Mouse (Mus musculus) embryo, embryonic 11 days (tissue): ENCODE data around the gene Rps6ka1.
"Not testable (repeated sequence)": the region's sequence is repeated elsewhere in the genome, so short reads cannot be mapped to it uniquely, and the experiment has no call there.

ENCODE experiments used
- DNase-seq: peaks from one replicate; pipeline ENCODE4 v3.0.0-alpha.2; 2015

Gene Rps6ka1

DNA sequence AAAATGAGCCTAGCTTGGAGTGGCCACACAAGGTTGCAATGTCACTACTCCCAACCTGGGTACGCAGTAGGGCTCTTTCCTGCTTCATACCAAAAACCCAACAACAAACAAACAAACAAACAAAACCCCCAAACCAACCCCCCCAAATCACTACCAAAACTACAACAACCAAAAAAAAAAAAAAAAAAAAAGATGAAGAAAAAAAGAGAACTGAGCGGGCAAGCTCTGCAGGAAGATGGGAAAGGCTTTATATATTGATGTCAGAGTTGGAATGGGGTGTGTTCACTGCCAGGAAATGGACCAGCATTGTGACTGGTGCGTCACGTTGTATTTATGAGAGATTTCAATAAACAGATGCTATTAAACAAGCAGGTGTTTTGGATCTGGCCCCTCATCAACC, 33.0 kb downstream of the Rps6ka1 start:
- DNase-seq, result no peak

- no peak for DNase-seq
Observed at GRCm38 (mm10) chr4:133853630-133854029, 34.0 kb downstream of the Rps6ka1 start.

DNA sequence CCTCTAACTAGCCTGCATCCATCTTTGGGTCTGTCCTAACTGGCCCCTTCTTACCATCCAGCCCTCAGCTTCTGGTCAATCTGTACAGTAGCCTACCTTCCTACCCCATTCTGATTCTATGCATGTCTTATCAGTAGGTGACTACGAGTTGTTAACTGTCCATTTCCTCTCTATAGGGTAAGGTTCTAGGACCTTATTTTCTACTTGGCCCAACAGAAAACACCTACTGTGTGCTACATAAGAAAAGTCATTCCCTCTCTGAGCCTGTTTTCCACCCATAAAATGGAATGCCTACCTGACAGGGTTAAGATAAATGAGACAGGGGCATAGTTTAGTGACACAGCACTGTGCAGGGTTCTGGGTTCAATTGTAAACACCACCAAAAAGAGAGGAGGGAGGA, 41.0 kb downstream of the Rps6ka1 start:
- no peak for DNase-seq

DNA sequence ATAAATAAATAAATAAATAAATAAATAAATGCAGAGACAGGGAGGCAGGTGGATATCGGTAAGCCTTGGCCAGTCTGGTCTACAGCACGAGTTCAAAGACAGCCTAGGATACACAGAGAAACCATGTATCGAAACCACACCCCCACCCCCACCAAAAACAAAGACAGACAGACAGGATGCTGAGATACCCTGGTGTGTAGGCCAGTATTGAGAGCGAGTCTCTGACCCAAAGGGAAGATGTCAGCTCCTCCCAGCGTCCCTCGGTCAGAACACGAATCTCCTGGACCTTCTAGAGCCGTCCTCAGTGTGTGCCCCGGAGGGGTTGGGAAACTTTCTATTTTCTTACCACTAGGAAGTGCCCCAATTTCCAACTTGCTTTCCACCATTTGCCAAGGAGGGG, 42.5 kb downstream of the Rps6ka1 start:
- DNase-seq, result no peak

- no peak for DNase-seq
Observed at GRCm38 (mm10) chr4:133844209-133844841, 43.3 kb downstream of the Rps6ka1 start.

DNA sequence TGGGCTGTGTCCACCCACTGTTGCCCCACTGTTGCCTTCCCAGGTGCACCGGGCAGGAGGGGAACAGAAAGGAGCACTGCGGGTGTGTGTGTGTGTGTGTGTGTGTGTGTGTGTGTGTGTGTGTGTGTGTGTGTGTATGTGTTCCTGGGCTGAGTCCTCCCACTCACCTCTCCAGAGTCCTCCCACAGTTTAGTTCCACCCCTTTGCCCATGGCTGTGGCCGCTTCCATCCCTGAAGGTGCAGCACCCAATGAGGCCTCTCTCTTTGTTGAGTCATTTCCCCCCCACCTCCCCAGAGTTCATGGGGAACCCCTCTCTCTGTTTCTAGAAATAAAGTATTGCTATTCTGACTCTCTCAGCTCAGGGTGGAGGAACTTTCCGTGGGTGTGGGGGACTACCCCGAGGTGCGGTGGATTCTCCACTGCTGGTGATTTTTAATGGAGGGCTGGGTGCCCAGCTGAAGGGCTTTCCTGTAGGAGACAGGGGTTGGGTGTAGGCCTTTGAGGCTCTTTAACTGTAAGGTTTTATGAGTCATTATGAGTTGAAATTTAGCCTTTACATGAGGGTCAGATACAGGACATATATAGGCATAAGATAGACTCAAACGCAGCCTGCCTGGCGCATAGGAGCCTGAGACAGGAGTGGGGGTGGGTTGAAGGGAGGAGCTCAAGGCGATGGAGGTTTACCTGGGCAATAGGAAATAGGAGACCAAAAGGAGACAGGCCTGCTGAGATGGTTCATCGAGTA, 44.4 kb downstream of the Rps6ka1 start:
- no peak for DNase-seq

DNA sequence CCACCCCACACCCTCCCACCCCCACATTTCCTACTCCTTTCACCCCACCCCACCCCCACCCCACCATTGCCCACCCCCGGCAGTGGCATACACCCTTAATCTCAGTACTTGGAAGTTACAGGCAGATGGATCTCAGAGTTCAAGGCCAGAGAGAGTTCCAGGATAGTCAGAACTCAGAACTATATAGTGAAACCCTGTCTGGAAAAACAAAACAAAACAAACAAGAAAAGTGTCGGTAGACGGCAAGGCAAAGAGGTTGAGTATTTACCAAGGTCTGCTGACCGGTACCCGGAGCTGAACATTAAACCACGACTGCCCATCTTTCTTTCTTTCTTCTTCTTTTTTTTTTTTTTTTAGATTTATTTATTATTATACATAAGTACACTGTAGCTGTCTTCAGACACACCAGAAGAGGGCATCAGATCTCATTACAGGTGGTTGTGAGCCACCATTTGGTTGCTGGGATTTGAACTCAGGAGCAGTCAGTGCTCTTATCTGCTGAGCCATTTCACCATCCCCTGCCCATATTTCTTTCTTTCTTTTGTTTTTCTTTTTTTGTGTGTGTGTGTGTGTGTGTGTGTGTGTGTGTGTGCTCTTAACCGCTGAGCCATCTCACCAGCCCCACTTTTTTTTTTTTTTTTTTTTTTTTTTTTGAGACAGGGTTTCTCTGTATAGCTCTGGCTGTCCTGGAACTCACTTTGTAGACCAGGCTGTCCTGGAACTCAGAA, 45.7 kb downstream of the Rps6ka1 start:
- not testable (repeated sequence) for DNase-seq

- DNase-seq, result peak; percentile 22
Observed at GRCm38 (mm10) chr4:133841035-133841434, 46.6 kb downstream of the Rps6ka1 start.

DNA sequence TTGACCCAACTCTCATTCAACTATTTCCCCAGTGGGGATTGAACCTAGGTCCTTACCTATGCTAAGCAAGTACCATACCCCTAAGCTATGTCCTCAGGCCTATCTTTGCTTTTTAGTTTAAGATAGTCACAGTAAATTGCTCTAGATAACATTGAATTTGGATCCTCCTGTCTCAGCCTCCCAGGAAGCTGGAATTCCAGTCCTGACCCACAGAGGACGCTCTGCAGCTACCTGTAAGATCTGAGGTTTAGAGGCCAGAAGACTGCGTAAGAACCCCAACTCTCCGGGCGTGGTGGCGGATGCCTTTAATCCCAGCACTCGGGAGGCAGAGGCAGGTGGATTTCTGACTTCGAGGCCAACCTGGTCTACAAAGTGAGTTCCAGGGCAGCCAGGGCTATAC, 47.1 kb downstream of the Rps6ka1 start:
- DNase-seq, result no peak

- DNase-seq, result peak; percentile 18
Observed at GRCm38 (mm10) chr4:133839385-133839826, 48.2 kb downstream of the Rps6ka1 start.

GRCm38 (mm10) chr4:133836575-133836974, 51.0 kb downstream of the Rps6ka1 start:
- peak; percentile 57 for DNase-seq

DNA sequence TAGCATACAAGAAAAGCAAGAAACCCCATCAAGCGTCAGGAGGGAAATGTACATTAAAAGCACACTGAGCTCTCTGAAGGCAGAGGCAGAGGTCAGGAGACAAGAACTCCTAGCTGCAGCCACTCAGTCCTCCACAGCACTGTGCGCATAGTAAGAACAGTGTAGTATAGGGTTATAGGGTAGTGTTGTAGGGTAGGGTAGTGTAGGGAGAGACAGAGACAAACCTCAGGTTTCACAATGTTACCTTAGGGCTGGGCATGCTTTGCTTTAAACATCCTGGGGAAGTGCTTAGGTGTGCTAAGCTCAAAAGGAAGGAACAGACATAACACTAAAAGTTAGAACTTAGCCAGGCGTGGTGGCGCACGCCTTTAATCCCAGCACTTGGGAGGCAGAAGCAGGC, 52.4 kb downstream of the Rps6ka1 start:
- DNase-seq, result no peak

- peak; percentile 64 for DNase-seq
Observed at GRCm38 (mm10) chr4:133832945-133833874, 54.4 kb downstream of the Rps6ka1 start.

- no peak for DNase-seq
Observed at GRCm38 (mm10) chr4:133830453-133830852, 57.1 kb downstream of the Rps6ka1 start.

- peak; percentile 80 for DNase-seq
Observed at GRCm38 (mm10) chr4:133829281-133830070, 58.1 kb downstream of the Rps6ka1 start.

DNA sequence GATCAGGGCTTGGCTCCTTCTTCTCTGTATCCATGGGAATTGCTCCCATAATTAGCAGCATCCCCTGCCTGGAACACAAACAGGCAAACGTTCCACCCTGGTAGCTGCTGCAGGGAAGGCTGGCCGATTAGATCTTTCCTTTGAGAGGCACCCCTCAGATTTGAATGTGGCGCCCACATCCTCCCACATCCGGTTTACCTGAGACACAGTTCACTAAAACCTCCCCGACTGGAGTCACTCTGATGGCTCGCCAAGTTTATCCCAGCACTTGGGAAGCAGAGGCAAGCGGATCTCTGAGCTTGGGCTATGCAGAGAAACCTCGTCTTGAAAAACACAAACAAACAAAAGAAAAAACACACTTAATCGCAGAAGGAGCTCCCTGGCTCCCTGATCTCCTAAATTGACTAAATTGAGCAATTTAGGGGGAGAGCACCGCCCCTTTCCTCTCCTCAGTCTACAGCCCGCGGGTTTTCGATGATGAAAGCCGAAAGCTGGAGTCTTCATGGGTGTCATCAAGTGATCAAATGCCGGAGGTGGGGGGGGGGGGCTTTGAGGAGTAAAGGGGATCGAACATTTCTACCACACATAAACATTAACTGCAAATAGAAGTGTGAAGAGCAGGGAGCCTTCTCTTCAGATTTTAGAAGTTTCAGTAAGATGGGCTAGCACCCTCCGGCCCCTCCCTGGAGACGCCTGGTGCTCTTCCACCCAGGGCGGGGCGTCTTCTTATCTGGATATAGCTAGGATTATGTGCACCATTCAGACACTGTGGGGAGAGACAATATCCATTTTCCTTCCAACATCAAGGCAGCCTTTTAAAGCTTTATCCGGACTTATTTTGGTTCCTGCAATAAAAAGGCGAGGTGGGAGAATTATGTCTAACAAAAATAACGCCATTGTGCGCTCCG, 59.5 kb downstream of the Rps6ka1 start:
- DNase-seq, result no peak

DNA sequence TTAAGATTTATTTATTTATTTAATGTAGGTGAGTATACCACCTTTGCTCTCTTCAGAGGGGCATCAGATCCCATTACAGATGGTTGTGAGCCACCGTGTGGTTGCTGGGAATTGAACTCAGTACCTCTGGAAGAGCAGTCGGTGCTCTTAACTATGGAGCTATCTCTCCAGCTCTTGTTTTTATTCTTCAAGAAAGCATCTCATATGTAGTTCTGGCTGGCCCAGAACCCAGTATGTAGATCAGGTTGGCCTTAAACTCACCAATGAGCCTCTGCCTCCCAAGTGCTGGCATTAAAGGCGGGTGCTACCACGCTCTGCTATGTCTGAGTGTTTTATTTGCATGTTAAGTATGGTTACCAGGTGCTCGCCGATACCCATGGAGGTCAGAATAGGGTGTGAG, 60.2 kb downstream of the Rps6ka1 start:
- no peak for DNase-seq

DNA sequence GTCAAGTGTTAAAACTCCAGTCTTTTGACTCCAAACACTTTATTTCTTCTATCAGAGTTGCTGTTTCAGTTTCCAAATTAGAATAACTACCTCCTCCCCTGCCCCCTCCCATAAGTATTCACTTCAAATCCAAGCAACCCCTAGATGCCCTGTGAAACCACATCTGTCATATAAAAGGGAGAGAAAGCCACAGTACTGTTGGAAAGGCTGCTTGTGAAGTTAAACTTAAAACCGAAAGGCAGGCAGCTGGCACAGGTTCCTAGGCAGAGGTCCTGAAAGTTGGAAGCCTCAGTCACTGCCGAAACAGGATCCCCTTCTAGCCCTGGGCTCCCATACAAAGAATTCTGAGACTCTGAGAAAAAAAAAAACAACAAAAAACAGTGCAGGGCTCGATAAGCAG, 61.9 kb downstream of the Rps6ka1 start:
- DNase-seq, result no peak

GRCm38 (mm10) chr4:133820806-133821560, 66.6 kb downstream of the Rps6ka1 start:
- DNase-seq, result no peak

GRCm38 (mm10) chr4:133820166-133820565, 67.4 kb downstream of the Rps6ka1 start:
- no peak for DNase-seq
